ENCODE assay signal across 18 mouse cellular contexts in genomic region chr11:66696791-66697190, GRCm38 (mm10).
"Had no signal": no experiment of that assay in that cellular context is flagged by ENCODE, and none has a peak within 500 bp of the region (broad histone marks: within the 10 kb centered on the region; RNA-seq: fewer than 3 reads in every experiment).

No protein-coding gene starts in this region.

- H3K4me1 ChIP-seq: midbrain, embryonic 10.5 days; midbrain, embryonic 12.5 days; neural tube, embryonic 13.5 days had no signal

- DNase-seq: liver, postnatal 0 days; lung, embryonic 14.5 days; lung, postnatal 10 days; lung, postnatal 4 days; midbrain, embryonic 14.5 days; retina, postnatal 1 day; right cerebral cortex, adult 18-20 months; right cerebral cortex, postnatal 25 days; right cerebral cortex, postnatal 4 days; spleen, adult 18-20 months; thymus, adult 2 months; thymus, postnatal 25 days; thymus, postnatal 4 days had no signal

- H3K4me3 ChIP-seq: midbrain, embryonic 10.5 days; midbrain, embryonic 12.5 days; myocyte; neural tube, embryonic 13.5 days; neural tube, embryonic 15.5 days had no signal
